ENCODE assay signal across 25 mouse cellular contexts in genomic region chr19:21745586-21745985, GRCm38 (mm10). TPM values are rescaled to one million over a fixed set of nuclear protein-coding genes. Genes with fewer than 3 reads are reported as not detected.
A peak's percentile ranks its signal among the peaks of the same experiment; 100 is the strongest.
DNase-seq lines count a peak whose midpoint lies in the region; ATAC-seq and TF ChIP-seq lines count a peak whose summit lies in the region.
"Had no signal": no experiment of that assay in that cellular context is flagged by ENCODE, and none has a peak within 500 bp of the region (broad histone marks: within the 10 kb centered on the region; RNA-seq: fewer than 3 reads in every experiment).

No protein-coding gene starts in this region.

- no peaks in the 10 kb centered on the region for H3K27me3 ChIP-seq in forebrain, embryonic 14.5 days (replicated peaks; ENCODE audit: control insufficient read depth, insufficient read depth, low read length)
- no peaks in the 10 kb centered on the region for H3K27me3 ChIP-seq in forebrain, postnatal 0 days (ENCODE audit: insufficient read depth, low read length)
- H3K27me3 ChIP-seq in hindbrain, postnatal 0 days (ENCODE audit: insufficient read depth, low read length): no peaks in the 10 kb centered on the region
- H3K27me3 ChIP-seq in hindbrain, embryonic 10.5 days (ENCODE audit: insufficient read depth, poor library complexity, severe bottlenecking): no peaks in the 10 kb centered on the region
- H3K27me3 ChIP-seq in cerebellum, adult 2 months (ENCODE audit: control insufficient read depth, insufficient read depth, low read length): no peaks in the 10 kb centered on the region
- H3K27me3 ChIP-seq: embryonic facial prominence, embryonic 13.5 days; heart, embryonic 13.5 days; hindbrain, embryonic 13.5 days had no signal

- no peak overlapping the region for H3K9ac ChIP-seq in forebrain, embryonic 14.5 days (ENCODE audit: low read length)
- H3K9ac ChIP-seq in forebrain, postnatal 0 days: no peak overlapping the region
- no peak overlapping the region for H3K9ac ChIP-seq in hindbrain, postnatal 0 days (replicated peaks; ENCODE audit: low read length)
- H3K9ac ChIP-seq: embryonic facial prominence, embryonic 13.5 days; heart, embryonic 13.5 days; hindbrain, embryonic 13.5 days had no signal

- TF ChIP-seq POLR2A in cerebellum, adult 2 months (IDR thresholded peaks at IDR 0.05; ENCODE audit: borderline replicate concordance, insufficient read depth, low read length): no peak

- H3K4me3 ChIP-seq in forebrain, embryonic 14.5 days (ENCODE audit: low read depth, low read length): no peak overlapping the region
- H3K4me3 ChIP-seq in forebrain, postnatal 0 days (ENCODE audit: low read depth, low read length): no peak overlapping the region
- no peak overlapping the region for H3K4me3 ChIP-seq in hindbrain, postnatal 0 days (ENCODE audit: low read length)
- no peak overlapping the region for H3K4me3 ChIP-seq in hindbrain, embryonic 10.5 days
- H3K4me3 ChIP-seq in cerebellum, adult 2 months (replicated peaks; ENCODE audit: insufficient read depth, low read depth, low read length): no peak overlapping the region
- H3K4me3 ChIP-seq: embryonic facial prominence, embryonic 13.5 days; erythroblast, embryonic 14.5 days; heart, adult 2 months; heart, embryonic 13.5 days; hindbrain, embryonic 13.5 days had no signal

- 76% methylated on average over 2 of the region's 2 CpGs for WGBS in forebrain, embryonic 14.5 days
- WGBS in forebrain, postnatal 0 days: 72% methylated on average over 2 of the region's 2 CpGs
- WGBS in hindbrain, postnatal 0 days: 74% methylated on average over 2 of the region's 2 CpGs
- WGBS in hindbrain, embryonic 10.5 days: 89% methylated on average over 2 of the region's 2 CpGs
- WGBS in cerebellum, adult 2 months: 23% methylated on average over 2 of the region's 2 CpGs

- H3K4me1 ChIP-seq in forebrain, embryonic 14.5 days (ENCODE audit: control insufficient read depth, insufficient read depth, low read length): no peaks in the 10 kb centered on the region
- H3K4me1 ChIP-seq in forebrain, postnatal 0 days (ENCODE audit: insufficient read depth): no peaks in the 10 kb centered on the region
- H3K4me1 ChIP-seq in hindbrain, postnatal 0 days (ENCODE audit: insufficient read depth, low read length): no peaks in the 10 kb centered on the region
- no peaks in the 10 kb centered on the region for H3K4me1 ChIP-seq in hindbrain, embryonic 10.5 days (replicated peaks)
- no peaks in the 10 kb centered on the region; the same call in 1 of the 2 replicates for H3K4me1 ChIP-seq in cerebellum, adult 2 months (ENCODE audit: control insufficient read depth, insufficient read depth, low read length)
- H3K4me1 ChIP-seq: embryonic facial prominence, embryonic 13.5 days; heart, embryonic 13.5 days; hindbrain, embryonic 13.5 days had no signal

- ATAC-seq in forebrain, embryonic 14.5 days: peak; percentile 51
- no peak for ATAC-seq in forebrain, postnatal 0 days
- 0 out of 2 replicates have a peak, but pooled peaks have one; percentile 31 for ATAC-seq in hindbrain, postnatal 0 days
- ATAC-seq: intestine, embryonic 16.5 days; midbrain, embryonic 16.5 days had no signal

- H3K4me2 ChIP-seq in forebrain, embryonic 14.5 days (ENCODE audit: low read length): no peak overlapping the region
- no peak overlapping the region for H3K4me2 ChIP-seq in forebrain, postnatal 0 days (ENCODE audit: low read depth)
- no peak overlapping the region for H3K4me2 ChIP-seq in hindbrain, postnatal 0 days (ENCODE audit: low read depth, low read length)
- H3K4me2 ChIP-seq: embryonic facial prominence, embryonic 13.5 days; heart, embryonic 13.5 days; hindbrain, embryonic 13.5 days had no signal

- peak; percentile 45 for DNase-seq in forebrain, embryonic 14.5 days (ENCODE audit: low spot score)
- DNase-seq in forebrain, postnatal 0 days: no peak
- DNase-seq in hindbrain, postnatal 0 days (ENCODE audit: low spot score): no peak
- no peak for DNase-seq in hindbrain, embryonic 10.5 days (ENCODE audit: low spot score)
- DNase-seq in cerebellum, adult 2 months: peak; percentile 46 to 77
- peak; percentile 58 to 69 for DNase-seq in cerebellum, postnatal 25 days
- DNase-seq in spleen, postnatal 36 days (ENCODE audit: low spot score in 2 of 2): no peak
- DNase-seq in adrenal gland, postnatal 4 days (ENCODE audit: low spot score in 2 of 2): no peak
- DNase-seq: embryo, embryonic 11 days; gastrocnemius, postnatal 14 days; heart, adult 2 months; heart, postnatal 14 days; kidney, adult 9 months; kidney, postnatal 14 days; lung, postnatal 4 days; right cerebral cortex, adult 18-20 months; thymus, adult 2 months; thymus, postnatal 4 days had no signal

- no peak overlapping the region for H3K27ac ChIP-seq in forebrain, embryonic 14.5 days (ENCODE audit: low read depth, low read length)
- H3K27ac ChIP-seq in forebrain, postnatal 0 days (ENCODE audit: low read depth, low read length): no peak overlapping the region
- no peak overlapping the region for H3K27ac ChIP-seq in hindbrain, postnatal 0 days
- H3K27ac ChIP-seq in hindbrain, embryonic 10.5 days: no peak overlapping the region
- peak overlapping the region; percentile 66; the same call in 1 of the 2 replicates for H3K27ac ChIP-seq in cerebellum, adult 2 months (ENCODE audit: insufficient read depth, low read length)
- H3K27ac ChIP-seq: embryonic facial prominence, embryonic 13.5 days; heart, adult 2 months; heart, embryonic 13.5 days; hindbrain, embryonic 13.5 days; stomach, postnatal 0 days had no signal

- no peaks in the 10 kb centered on the region for H3K36me3 ChIP-seq in forebrain, embryonic 14.5 days (ENCODE audit: control insufficient read depth, insufficient read depth, low read length)
- H3K36me3 ChIP-seq in forebrain, postnatal 0 days (ENCODE audit: insufficient read depth): no peaks in the 10 kb centered on the region
- H3K36me3 ChIP-seq in hindbrain, postnatal 0 days (ENCODE audit: insufficient read depth, low read length): no peaks in the 10 kb centered on the region
- no peaks in the 10 kb centered on the region for H3K36me3 ChIP-seq in hindbrain, embryonic 10.5 days
- H3K36me3 ChIP-seq: embryonic facial prominence, embryonic 13.5 days; heart, embryonic 13.5 days; hindbrain, embryonic 13.5 days had no signal

- no peak for TF ChIP-seq CTCF in forebrain, postnatal 0 days (IDR thresholded peaks at IDR 0.05; ENCODE audit: low read depth)
- no peak for TF ChIP-seq CTCF in hindbrain, postnatal 0 days (IDR thresholded peaks at IDR 0.05; ENCODE audit: low read depth)
- no peak for TF ChIP-seq CTCF in cerebellum, adult 2 months (IDR thresholded peaks at IDR 0.05; ENCODE audit: borderline replicate concordance, insufficient read depth, low read depth, low read length)

- H3K9me3 ChIP-seq in forebrain, embryonic 14.5 days (replicated peaks; ENCODE audit: control insufficient read depth, low read length): no peaks in the 10 kb centered on the region
- no peaks in the 10 kb centered on the region for H3K9me3 ChIP-seq in forebrain, postnatal 0 days (ENCODE audit: low read length)
- H3K9me3 ChIP-seq in hindbrain, postnatal 0 days (ENCODE audit: low read length): no peaks in the 10 kb centered on the region
- no peaks in the 10 kb centered on the region for H3K9me3 ChIP-seq in hindbrain, embryonic 10.5 days
- H3K9me3 ChIP-seq: embryonic facial prominence, embryonic 13.5 days; heart, embryonic 13.5 days; hindbrain, embryonic 13.5 days had no signal

RNA-seq across cellular contexts. Expression of gene Cemip2, which starts 32.6 kb away (rescaled TPM):
- polyA plus RNA-seq in forebrain, embryonic 14.5 days (2014; fragmentation: Nextera tagmentation; extraction: Ambion mirVana): 29.2 and 35.3 TPM in 2 replicates
- total RNA-seq in forebrain, postnatal 0 days (2014; rRNA removed): 30.7 and 42.5 TPM in 2 replicates
- polyA plus RNA-seq in forebrain, postnatal 0 days (2015; fragmentation: Nextera tagmentation; extraction: Ambion mirVana): 13.4 and 17.4 TPM in 2 replicates
- total RNA-seq in hindbrain, postnatal 0 days (2014; rRNA removed): 25.1 and 26.2 TPM in 2 replicates
- polyA plus RNA-seq in hindbrain, postnatal 0 days (2015; fragmentation: Nextera tagmentation; extraction: Ambion mirVana): 11.7 TPM in 2 replicates
- 86.4 and 93.6 TPM in 2 replicates for polyA plus RNA-seq in hindbrain, embryonic 10.5 days (2016; fragmentation: Nextera tagmentation; extraction: Ambion mirVana)
- polyA plus RNA-seq in cerebellum, adult 2 months (2012; rRNA removed): 9.9 and 11.0 TPM in 2 replicates
- 10 to 100 TPM; 27.1 to 29.9 TPM for total RNA-seq in adrenal gland, postnatal 4 days (2021)

Comparison
In these comparisons a context has a peak if more than half of its experiments do, and no peak if none do; other contexts are left out.
1. DNase-seq: peak in forebrain, embryonic 14.5 days (single experiment), cerebellum, adult 2 months (2 of 2) and cerebellum, postnatal 25 days (2 of 2); none in forebrain, postnatal 0 days (single experiment), hindbrain, postnatal 0 days (single experiment), hindbrain, embryonic 10.5 days (single experiment), spleen, postnatal 36 days (0 of 2) and adrenal gland, postnatal 4 days (0 of 2).